Mouse (Mus musculus) frontal cortex, postnatal 36 days (tissue): ENCODE data around the gene Baiap2.

ENCODE experiments used
- DNase-seq, 2 experiments: peaks; one replicate each; pipeline ENCODE4 v3.0.0; 2022; ENCODE audit warnings: low spot score in 2 of 2

The Baiap2 gene

GRCm38 (mm10) chr11:119942727-119943427 is at the start of gene Baiap2:
Gene Baiap2, plus strand, starts transcription at chr11:119942763.
- peak; percentile 95 to 96 for DNase-seq

GRCm38 (mm10) chr11:119893667-119894236 is 48.8 kb upstream of the Baiap2 start:
- no peak for DNase-seq

- DNase-seq = no peak
Measured at GRCm38 (mm10) chr11:119894634-119895033, 47.9 kb upstream of the Baiap2 start.

GRCm38 (mm10) chr11:119897041-119897440 is 45.5 kb upstream of the Baiap2 start:
- no peak for DNase-seq

- no peak for DNase-seq
Measured at GRCm38 (mm10) chr11:119898976-119899375, 43.6 kb upstream of the Baiap2 start.

- DNase-seq = no peak
Measured at GRCm38 (mm10) chr11:119901174-119901573, 41.4 kb upstream of the Baiap2 start.

GRCm38 (mm10) chr11:119902891-119903290 is 39.7 kb upstream of the Baiap2 start:
- no peak for DNase-seq

GRCm38 (mm10) chr11:119904621-119905286 is 37.8 kb upstream of the Baiap2 start:
- peak; percentile 68 to 83 for DNase-seq

- DNase-seq = peak in 1 of 2 experiments; percentile 43
Measured at GRCm38 (mm10) chr11:119905794-119906193, 36.8 kb upstream of the Baiap2 start.

- peak; percentile 77 to 81 for DNase-seq
Measured at GRCm38 (mm10) chr11:119907006-119907650, 35.4 kb upstream of the Baiap2 start.

- no peak for DNase-seq
Measured at GRCm38 (mm10) chr11:119907711-119908110, 34.9 kb upstream of the Baiap2 start.

GRCm38 (mm10) chr11:119909436-119909835 is 33.1 kb upstream of the Baiap2 start:
- peak; percentile 78 to 81 for DNase-seq

GRCm38 (mm10) chr11:119912845-119913244 is 29.7 kb upstream of the Baiap2 start:
- DNase-seq = no peak

GRCm38 (mm10) chr11:119913291-119913934 is 29.1 kb upstream of the Baiap2 start, which contains the start of gene Chmp6:
Gene Chmp6, plus strand, starts transcription at chr11:119913441.
- peak; percentile 91 to 95 for DNase-seq

- no peak for DNase-seq
Measured at GRCm38 (mm10) chr11:119913935-119914314, 28.6 kb upstream of the Baiap2 start.

- no peak for DNase-seq
Measured at GRCm38 (mm10) chr11:119914381-119914780, 28.2 kb upstream of the Baiap2 start.

GRCm38 (mm10) chr11:119915666-119916065 is 26.9 kb upstream of the Baiap2 start:
- no peak for DNase-seq

GRCm38 (mm10) chr11:119916102-119916790 is 26.3 kb upstream of the Baiap2 start:
- no peak for DNase-seq

- DNase-seq = no peak
Measured at GRCm38 (mm10) chr11:119916834-119917469, 25.6 kb upstream of the Baiap2 start.

- DNase-seq = no peak
Measured at GRCm38 (mm10) chr11:119918521-119918920, 24.0 kb upstream of the Baiap2 start.

- no peak for DNase-seq
Measured at GRCm38 (mm10) chr11:119919432-119919831, 23.1 kb upstream of the Baiap2 start.
